Mouse (Mus musculus) CD4-positive, CD25-positive, alpha-beta regulatory T cell, adult 4 months (primary cell): ENCODE data around the gene Fam160a2. TPM values are rescaled to one million over a fixed set of nuclear protein-coding genes. Genes with fewer than 3 reads are reported as not detected.
A peak's percentile ranks its signal among the peaks of the same experiment; 100 is the strongest.

ENCODE experiments used
- ATAC-seq: one replicate; pipeline ENCODE4 v1.8.0; 2017
- polyA plus RNA-seq, 2 experiments: library from polyadenylated mRNA; unstranded; fragments of 100-300 nt; shearing (Covaris generic); gene quantifications; one replicate each; pipeline ENCODE4 v1.2.1; 2017

The Fam160a2 gene
- polyA plus RNA-seq: 10 to 100 TPM in 1 of 2 experiments, 1 to 10 TPM in 1; 9.6 to 27.0 TPM

DNA sequence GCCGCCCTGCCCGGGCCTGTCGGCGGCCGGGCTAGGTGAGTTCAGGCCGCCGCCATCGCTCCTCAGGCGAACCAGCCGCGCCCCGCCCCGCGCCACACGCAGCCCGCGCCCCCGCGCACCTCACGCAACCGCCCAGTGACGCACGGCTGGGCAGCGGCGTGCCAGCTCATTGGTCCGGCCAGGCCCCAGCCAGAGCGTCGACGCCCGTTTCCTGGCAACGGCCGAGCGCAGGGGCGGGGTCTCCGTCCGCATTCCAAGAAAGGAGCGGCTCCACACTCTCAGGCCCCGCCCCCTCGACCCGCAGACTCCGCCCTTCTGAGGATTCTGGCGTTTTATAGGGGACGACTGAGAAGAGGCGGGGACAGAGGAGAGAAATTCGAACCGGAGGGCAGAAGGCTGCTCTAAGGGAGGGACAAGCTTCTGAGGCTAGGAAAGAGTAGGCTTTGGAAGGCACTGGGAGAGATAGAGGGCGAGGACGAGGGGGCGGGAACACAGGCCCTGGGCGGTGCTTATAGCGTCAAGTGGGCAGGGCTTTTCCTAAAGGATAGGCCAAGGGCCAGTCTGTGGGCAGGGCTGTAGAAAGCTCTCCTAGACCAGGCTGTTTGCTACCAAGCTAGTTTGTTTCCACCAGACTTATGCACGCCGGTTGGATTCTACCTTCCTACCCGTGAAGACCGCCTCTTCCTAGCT lies at the start of gene Fam160a2:
Gene Fam160a2 (minus strand): TSS at position 120 of the 690 bp plus-strand sequence.
- ATAC-seq: peak; percentile 93

DNA sequence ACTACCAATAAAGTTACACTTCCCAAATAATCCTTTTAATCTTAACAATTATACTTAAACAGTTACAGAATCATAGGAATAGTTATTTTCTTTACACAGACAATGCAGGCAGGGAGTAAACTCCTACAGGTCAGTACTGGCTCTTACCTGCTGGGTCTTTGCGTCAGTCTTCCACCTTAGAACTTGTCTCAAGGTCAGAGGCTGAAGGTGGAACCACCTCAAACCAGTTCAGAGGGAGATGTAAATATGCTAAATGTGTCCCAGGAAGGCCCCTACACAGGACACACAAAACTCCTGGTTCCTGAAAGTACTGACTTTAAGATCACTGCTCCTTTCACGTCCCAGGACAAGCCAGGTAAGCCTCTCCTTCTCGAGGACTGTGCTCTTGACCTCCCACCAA lies 45.2 kb upstream of the Fam160a2 start:
- ATAC-seq: no peak

DNA sequence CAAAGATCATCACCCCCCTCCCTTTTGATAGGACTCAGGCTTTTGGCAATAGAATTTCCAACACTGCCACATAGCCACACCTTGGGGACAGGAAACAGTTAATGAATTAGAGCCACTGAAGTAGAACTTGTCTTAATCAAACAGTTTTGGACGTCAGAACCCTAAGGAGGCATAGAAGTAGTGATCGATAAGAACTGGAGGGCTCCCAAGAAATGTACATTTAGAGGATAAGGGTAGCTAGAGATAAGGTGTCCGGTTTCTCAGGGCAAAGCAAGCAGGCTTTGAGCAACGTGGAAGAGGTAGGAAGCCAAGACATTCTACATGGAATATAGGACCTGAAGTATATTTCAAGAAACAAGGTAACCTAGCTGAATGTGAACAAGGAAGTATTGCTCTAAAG lies 41.6 kb upstream of the Fam160a2 start:
- ATAC-seq: no peak

DNA sequence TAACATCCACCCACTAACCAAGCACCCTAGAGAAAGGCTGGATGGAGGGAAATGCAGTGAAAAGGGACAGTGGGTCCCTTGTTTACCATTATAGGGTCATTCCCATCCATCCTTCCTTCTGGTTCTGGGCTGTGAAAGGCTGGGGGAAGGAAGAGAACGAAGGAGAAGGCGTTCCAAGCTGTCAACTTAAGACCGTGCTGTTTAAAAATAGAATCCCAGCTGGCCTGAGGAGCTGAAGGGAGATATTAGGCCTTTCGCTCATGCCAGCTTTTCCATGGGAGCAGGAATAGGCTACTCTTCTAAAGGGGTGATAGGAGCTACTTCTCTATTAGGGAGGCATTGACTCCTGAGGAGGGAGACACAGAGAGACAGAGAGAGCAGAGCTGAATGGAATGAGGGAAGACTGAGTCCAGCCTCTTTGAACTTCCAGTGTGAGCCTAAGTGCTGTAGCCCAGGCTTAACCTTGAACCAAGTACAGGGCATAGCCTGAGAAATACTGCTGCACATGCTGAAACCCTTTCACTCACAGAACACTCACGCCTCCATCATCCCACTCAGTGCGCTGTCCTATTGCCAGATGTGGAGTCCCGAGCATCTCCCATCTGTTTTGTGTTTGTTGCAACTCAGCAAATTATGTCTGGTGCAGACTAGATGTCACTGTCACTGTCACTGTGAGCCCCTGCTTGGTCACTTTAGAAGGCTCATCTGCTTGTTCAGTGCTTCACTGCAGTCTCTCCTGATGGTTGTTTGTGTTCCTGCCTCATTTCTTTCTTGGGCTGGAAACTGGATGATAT lies 38.3 kb upstream of the Fam160a2 start:
- no peak for ATAC-seq

DNA sequence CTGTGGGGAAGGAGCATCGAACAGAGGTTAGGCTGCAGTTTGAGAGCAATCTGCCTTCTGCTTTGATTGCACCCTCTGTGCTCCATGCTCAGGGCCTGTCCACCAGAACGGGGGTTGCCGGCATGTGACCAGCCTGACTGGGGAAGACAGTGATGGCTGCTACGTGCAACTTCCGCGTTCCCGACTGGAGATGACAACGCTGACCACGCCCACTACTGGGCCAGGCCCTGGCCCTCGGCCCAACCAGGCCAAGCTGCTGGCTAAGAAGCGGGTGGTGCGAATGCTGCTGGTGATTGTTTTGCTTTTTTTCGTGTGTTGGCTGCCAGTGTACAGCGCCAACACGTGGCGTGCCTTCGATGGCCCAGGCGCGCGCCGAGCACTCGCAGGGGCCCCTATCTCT lies 34.9 kb upstream of the Fam160a2 start:
- ATAC-seq: no peak

DNA sequence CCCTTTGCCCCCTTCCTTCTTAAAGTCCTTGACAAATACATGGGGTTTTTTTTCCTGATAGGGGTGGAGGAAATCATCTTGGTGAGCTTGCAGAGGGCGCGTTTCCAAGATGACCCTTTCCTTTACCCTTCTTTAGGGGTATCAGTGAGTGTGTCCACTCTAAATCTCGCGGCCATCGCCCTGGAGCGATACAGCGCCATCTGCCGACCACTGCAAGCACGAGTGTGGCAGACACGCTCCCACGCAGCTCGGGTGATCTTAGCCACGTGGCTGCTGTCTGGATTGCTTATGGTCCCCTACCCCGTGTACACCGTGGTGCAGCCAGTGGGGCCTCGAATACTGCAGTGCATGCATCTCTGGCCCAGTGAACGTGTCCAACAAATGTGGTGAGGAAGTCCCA lies 34.0 kb upstream of the Fam160a2 start:
- no peak for ATAC-seq

DNA sequence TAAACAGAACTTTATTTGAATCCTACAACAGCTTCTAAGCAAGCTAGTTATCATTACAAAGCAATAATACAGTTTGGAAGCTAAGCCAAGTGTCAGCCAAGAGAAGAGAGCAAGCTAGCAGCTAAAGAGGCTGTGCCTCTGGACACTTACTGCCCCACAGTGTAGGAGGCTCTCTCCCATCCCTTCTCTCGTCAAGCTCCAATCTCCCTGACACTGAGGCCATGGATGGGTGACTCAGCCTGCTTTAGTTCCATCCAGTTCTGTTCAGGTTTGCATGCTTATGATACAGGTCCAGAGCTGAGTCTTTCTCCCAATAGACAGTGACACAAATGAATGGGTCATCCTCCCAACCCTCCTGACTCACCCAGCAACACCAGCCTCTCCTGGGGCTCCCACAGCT lies 32.2 kb upstream of the Fam160a2 start:
- no peak for ATAC-seq

DNA sequence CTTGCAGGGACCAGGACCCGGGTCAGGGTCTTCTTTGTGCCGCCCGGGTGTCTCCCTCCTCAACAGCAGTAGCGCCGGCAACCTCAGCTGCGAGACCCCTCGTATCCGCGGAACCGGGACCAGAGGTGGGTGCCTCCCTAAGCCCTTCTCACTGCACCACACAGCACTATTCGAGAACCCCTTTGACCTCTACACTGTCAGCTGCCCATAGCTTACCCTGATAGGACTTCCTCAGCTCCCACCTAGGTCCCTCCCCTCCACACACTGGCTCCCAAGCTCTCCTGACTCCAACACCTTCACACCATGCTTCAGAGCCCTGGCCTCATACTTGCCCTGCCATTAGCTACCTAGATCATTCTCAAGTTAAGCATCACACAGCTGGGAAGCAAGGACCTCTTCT lies 26.2 kb upstream of the Fam160a2 start:
- ATAC-seq: no peak

DNA sequence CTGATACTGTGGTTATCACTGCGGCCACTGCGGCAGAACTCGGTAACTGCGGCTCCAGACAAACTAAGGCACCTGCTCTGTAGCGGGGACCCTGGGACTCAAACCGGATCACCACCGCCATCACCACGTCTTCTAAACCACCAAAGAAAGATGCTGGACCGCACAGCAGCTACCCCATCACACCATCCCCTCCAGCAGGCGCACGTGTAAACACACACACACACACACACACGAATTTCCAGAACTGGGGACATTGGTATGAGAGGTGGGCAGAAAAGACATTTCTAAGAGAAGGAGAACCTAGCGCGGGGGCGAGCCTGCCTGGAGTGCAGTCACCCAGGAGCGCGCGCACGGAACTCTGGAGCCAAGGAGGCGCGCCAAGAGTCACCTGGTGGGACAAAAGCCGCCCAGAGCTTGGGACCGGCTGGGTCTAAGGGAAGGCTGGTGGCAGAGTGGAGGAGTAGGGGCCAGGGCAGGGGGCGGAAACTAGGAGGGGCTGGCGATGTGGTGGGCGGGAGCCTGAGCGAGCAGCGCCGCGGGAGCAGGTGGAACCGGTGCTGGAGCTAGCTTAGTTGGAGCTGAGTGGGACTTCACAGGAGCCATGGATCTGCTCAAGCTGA lies 25.7 kb upstream of the Fam160a2 start, which contains the start of gene Cckbr:
Gene Cckbr (plus strand): TSS at position 308 of the 620 bp plus-strand sequence.
- no peak for ATAC-seq

DNA sequence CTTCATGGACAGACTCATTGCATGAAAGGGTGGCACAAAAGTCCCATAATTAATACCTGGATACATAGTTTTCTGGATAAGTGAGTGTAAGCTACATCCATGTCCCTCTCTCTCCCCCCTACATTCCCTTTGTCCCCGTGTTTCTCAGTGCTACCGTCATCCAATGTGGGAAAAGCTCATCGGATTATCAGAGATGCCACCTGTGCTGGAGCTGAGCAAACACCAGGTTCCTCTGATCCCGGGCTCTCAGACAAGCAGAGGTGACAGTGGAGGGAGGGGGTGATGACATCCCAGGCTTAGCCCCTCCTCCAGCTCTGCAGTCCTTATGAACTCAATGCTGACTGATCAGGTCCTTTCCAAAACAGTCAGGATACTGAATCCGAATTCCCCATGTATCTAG lies 24.5 kb upstream of the Fam160a2 start:
- ATAC-seq: no peak

DNA sequence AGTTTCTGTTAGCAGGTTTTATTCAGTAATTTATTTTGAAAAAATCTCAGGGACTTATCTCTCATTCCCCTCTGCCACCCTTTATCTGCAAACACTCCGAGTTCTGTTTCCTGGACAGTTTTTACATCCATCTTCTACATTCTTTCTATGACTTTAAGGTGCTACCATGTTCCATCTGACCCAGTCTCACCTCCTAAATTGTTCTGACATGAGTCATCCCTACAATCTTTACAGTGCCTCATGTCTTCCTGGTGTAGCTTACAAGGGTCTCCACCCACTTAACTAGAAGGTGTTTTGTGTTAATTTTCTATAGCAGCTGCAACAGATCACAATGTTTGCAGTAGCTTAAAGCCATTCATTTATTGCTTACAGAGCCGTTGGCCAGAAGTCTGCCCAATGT lies 21.0 kb upstream of the Fam160a2 start:
- no peak for ATAC-seq

DNA sequence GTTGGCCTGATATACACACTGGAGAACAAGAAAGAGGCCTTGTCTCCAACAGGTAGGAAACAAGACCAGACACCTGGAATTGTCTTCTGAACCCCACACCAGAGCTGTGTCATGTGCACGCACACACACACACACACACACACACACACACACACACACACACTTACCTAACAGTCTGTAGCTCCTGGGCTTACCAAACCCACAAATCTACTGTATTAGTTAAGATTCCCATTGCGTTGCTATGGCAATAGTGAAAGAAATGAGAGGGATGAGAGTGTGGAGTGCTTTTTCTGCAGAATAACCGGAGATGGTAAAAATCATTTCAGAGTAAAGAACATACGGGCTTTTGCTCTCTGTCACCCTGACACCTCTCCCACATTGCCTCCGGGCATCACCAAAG lies 18.3 kb upstream of the Fam160a2 start:
- ATAC-seq: no peak

DNA sequence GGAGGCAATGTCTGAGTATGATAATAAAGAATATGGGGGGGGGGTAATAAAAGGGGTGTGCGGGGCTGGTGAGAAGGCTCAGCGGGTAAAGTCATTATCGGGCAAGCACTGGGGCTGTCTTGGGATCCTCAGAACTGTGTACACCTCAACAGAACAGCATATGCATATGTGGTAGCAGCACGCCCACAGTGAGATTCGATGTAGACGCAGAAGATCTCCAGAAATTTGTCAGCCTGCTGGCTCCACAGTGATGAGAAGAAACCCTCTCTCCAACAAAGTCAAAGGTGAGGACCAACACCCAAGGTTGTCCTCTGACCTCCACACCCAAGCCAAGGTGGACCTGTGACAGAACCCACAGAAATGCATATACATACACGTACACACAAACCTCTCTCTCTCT lies 16.7 kb upstream of the Fam160a2 start:
- no peak for ATAC-seq

DNA sequence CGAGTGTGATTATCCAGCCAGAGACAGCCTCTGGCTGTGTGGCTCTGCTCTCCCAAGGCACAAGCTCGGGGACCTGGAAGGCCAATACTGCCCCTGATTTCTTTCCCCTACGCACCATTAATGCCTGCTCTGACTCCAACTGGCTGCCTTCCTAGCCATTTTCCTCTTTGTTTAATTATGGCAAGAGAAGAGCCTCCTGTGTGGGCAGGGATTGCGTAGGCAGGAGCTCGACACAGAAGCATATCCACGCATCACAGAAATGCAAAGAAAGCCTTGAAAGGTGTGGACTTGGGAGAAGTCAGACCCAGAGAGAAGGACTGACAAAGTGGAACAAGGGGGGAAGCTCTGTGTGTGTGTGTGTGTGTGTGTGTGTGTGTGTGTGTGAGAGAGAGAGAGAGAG lies 14.5 kb upstream of the Fam160a2 start:
- no peak for ATAC-seq

DNA sequence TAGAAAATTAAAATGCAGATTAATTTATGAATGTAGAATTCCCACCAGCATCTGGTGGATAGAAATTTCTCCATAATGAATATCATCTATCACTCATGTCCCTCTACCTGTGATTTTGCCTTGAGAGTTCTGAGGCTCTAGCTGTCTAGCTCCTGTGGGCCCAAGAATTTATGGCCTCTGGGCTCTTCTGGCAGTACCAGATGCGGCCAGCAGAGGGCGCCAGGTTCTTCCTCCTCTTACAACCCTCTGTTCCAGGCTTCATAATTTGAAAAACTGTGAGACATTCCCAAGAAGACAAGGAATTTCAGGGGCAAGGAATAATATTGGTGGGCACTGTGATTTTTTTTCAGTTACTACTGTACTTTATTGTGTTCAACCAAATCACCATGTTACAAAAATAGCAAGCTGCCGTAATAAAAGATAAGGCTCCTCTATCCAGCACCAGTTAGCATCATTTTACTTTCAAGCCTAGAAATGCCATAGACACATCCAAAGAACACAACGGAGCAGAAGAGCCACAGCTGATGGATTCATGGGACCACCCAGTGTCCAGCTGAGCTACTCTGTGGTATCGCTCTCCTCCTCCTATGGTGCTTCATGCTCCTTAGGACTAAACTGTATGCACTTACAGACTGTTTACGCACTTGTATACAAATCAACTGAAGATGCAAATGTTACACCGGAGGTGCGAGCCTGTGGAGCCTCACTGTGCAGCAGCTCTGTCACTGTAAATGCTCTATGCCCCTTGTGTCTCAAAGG lies 12.2 kb upstream of the Fam160a2 start:
- peak; percentile 77 for ATAC-seq

DNA sequence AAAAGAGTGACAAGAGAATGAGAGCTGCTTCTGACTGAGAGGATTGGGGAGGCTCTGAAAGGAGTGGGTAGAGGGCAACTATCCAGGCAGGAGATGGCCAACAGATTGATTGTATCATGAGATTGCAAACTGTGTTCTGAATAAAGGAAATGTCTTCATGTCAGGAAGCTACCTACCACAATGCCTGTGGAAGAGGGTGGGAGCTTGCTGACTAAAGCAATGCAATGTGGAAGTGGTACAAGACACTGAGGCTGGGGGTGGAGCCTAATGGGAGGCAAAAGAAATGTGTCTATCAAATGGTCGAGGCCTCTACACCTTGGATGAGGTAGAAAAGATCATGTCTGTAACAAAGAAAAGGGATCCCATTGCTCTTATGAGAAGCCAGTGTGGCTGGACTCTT lies 6.5 kb upstream of the Fam160a2 start:
- ATAC-seq: no peak

DNA sequence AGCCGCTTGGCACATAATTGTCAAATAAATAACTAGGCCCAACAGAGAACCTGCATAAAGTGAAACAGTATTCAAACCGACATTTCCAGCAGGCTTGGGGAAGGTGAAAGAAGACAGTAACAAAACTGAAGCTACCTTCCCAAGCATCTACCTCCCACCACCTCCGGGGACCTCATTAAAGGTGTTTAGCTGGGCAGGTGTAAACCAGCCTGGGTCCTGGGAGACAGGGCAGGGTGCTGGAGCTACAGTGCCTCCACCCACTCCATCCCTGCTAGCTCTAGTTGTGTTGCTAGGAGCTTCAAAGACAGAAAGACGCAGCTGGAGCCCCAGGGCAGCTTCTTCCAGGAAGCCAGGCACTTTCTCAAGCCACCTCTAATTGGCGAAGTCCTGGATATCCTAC lies 4.4 kb upstream of the Fam160a2 start, which contains the start of gene Cnga4:
Gene Cnga4 (plus strand): TSS at position 301 of the 400 bp plus-strand sequence.
- ATAC-seq: no peak

DNA sequence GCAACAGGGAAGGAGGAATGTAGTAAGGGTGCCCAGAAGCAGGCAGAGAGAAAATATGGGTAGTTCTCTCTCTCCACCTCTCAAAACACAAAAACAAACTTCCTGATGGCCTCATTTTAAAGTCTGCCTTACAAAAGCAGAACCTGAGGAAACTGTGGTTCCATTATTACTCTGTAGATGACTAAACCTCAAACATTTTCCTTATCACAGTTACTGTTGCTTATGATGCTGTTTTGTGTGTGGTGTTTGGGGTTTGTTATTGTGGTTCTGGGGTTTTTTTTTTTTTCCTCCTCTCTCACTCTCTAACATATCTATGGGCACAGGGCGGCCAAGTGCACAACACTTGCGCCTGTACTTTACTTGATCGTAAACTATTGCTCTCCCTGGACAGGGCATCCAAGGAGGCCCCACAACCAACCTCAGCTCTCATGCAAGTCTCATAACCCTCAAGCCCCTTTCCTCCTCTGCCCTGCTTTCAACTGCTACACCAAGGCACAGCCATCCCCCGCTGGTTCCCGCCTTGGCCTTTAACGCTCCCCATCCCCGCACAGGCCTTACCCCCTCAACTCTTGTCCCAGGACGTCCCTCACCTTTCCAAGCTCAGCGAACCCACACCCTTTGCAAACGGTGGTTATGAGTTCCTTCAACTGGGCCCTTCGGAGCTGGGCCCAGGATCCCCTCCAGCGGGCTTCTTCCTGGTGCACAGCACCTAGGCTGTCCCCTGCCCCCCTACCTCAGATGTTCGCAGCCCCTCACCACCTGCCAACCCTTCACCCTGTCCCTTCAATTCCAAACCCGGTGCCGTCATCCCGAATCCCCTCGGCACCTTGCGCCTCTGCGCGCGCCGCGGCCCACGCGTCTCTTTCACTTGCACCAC lies 558 bp downstream of the Fam160a2 start:
- ATAC-seq: no peak

DNA sequence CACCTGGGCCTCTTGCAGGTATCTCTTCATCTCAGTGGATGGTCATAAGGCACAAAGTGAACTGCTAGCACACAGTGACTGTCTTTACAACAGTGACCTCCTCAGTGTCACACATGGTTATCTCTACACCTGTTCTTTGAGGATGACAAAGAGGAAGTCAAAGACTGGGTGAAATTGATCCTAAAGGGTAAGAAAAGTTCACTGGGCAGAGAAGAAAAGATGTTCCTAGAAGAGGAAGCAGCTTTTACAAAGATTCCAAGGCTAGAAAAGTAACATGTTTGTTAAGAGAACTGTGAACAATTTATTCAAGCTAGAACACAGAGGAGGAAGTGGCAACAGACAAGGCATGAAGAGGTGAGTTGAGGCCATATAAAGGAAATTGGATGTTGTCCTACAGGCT lies 3.7 kb downstream of the Fam160a2 start:
- ATAC-seq: no peak

DNA sequence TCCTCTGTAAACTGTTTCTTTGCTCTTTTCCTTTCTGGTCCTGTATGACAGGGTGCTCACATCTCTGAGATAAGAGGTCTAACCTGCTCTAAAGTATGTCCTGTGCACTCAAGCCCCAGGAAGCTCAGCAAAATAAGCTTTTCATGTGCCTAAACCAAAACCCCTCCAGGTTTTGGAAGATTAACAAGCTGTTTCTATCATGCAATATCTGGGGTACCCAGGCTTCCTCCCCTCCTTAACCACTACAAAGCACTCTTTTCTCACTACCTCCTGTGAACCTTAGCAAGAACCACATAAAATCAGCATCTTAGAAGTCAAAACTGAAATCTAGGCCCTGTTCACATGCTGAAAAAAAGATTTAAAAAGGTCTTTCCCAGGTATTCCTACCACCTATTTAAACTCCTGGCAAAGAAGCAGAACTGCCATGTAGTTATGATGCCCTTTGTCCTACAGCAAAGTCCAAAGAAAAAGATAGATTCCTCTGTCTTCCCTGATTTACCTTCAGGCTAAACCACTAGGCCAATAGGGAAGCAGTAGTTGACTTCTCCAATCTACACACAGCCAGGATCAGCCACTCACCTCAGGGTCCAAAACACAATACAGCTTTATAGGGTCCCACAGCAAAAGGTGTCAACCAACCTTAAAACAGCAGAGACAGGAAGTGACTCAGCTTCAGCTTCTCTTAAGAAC lies 4.6 kb downstream of the Fam160a2 start:
- no peak for ATAC-seq

DNA sequence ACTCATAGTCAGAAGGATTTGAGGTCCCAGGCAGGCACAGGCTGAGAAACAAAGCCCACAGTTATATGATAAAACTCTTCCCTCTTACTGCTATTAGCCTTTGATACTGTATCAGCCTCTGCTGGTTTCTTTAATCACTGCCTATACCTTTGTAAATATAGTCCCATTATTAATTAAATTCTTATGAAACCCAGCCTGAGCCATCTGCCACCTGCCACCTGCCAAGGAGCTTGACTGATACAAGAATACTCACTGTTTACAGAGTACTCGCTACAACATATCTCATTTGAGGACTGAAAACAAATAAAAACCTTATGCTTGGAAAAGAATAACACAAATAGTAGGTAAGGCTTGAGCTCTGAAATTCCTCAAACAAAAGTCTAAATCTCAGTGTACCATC lies 5.2 kb downstream of the Fam160a2 start:
- no peak for ATAC-seq
